Mouse (Mus musculus) ES-E14 (cell line): ENCODE measurements around the gene 4930402H24Rik. TPM values are rescaled to one million over a fixed set of nuclear protein-coding genes. Genes with fewer than 3 reads are reported as not detected.

Experiments used
- DNase-seq: peaks from one replicate; pipeline ENCODE4 v3.0.0-alpha.2; 2013; ENCODE audit warnings: low read depth, low spot score
- H3K27ac ChIP-seq: 2 replicates; pipeline ENCODE4 v1.5.1; 2012; ENCODE audit warnings: low read depth, mild to moderate bottlenecking, low read length, moderate library complexity, mixed read lengths; ENCODE audit not compliant: poor library complexity, insufficient read depth, severe bottlenecking
- H3K36me3 ChIP-seq: 2 replicates; pipeline ENCODE4 v1.6.1; 2012; ENCODE audit warnings: mild to moderate bottlenecking, low read length, moderate library complexity, mixed read lengths; ENCODE audit not compliant: control insufficient read depth, poor library complexity, insufficient read depth, severe bottlenecking
- H3K4me1 ChIP-seq, 2 experiments: fragments of 150-350 bp in 1 of 2; sonication (generic) in 1 of 2; 2 replicates each; pipeline ENCODE4 v1.6.1; 2012; ENCODE audit warnings: low read length in 2 of 2, mild to moderate bottlenecking in 1 of 2, mixed read lengths in 1 of 2; ENCODE audit not compliant: control insufficient read depth in 2 of 2, insufficient read depth in 2 of 2, poor library complexity in 1 of 2
- H3K4me3 ChIP-seq, 2 experiments: fragments of 150-350 bp in 1 of 2; sonication (generic) in 1 of 2; 2 replicates each; pipeline ENCODE4 v1.5.1; 2012; ENCODE audit warnings: low read length in 2 of 2, low read depth in 1 of 2, mild to moderate bottlenecking in 1 of 2, mixed read lengths in 1 of 2; ENCODE audit not compliant: insufficient read depth in 1 of 2, poor library complexity in 1 of 2, severe bottlenecking in 1 of 2
- H3K9ac ChIP-seq: 2 replicates; pipeline ENCODE4 v1.6.1; 2012; ENCODE audit warnings: low read depth, mild to moderate bottlenecking, low read length, mixed read lengths; ENCODE audit not compliant: poor library complexity, insufficient read depth, severe bottlenecking
- H3K9me3 ChIP-seq: fragments of 150-350 bp; sonication (generic); 2 replicates; pipeline ENCODE4 v1.6.1; 2012; ENCODE audit warnings: low read depth, mild to moderate bottlenecking, low read length; ENCODE audit not compliant: control insufficient read depth, insufficient read depth
- CHD2 ChIP-seq: IDR thresholded peaks from 2 replicates; pipeline ENCODE4 v1.6.1; 2014; ENCODE audit warnings: mild to moderate bottlenecking, low read depth, low read length, inconsistent platforms
- HCFC1 ChIP-seq: IDR thresholded peaks from 2 replicates; pipeline ENCODE4 v1.6.1; 2012; ENCODE audit warnings: low read length, inconsistent platforms, borderline replicate concordance; ENCODE audit not compliant: insufficient read depth
- MAFK ChIP-seq: IDR thresholded peaks from 2 replicates; pipeline ENCODE4 v1.6.1; 2014; ENCODE audit warnings: mild to moderate bottlenecking, low read depth, low read length, inconsistent platforms; ENCODE audit not compliant: insufficient read depth
- ZC3H11A ChIP-seq: IDR thresholded peaks from 2 replicates; pipeline ENCODE4 v1.6.1; 2012; ENCODE audit warnings: low read depth, mild to moderate bottlenecking, inconsistent platforms, low read length, borderline replicate concordance
- ZNF384 ChIP-seq: IDR thresholded peaks from 2 replicates; pipeline ENCODE4 v1.6.1; 2012; ENCODE audit warnings: low read depth, low read length, inconsistent platforms
- in situ Hi-C, 2 experiments: fragments of 600-800 bp; cut with MboI; formaldehyde crosslinking; loops; one replicate each; pipeline ENCODE4 v1.15.1; 2025; ENCODE audit warnings: low sequenced_read_pairs in 2 of 2, inconsistent platforms in 1 of 2; ENCODE audit not compliant: unreplicated experiment in 2 of 2
- total RNA-seq: library from RNA; depleted of rRNA; stranded (reverse); fragments of 300-350 nt; gene quantifications from 2 replicates; pipeline ENCODE4 v1.2.3, GENCODE M21; 2012

4930402H24Rik gene
- total RNA-seq, 1 experiment, result 11.9 TPM

DNA sequence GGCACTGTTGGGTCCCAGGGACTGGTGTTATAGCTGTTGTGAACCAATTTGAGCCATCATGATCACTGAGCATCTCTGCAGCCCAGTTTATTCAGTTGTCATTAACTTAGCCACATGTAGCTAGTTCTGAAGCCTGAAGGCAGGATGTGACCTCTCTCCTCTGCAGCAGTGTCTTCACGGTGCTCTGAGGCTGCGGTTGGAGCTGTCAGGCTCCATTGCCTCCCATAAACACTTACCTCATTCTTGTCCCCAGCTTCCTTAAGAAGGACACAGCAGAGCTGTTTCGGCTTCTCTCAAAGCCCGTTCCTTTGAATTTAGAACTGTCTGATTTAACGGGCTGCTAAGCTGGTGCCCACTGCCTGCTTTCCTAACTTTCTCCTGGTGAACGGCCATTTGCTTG is 226.3 kb downstream of the 4930402H24Rik start:
- H3K9ac ChIP-seq, result no peak overlapping the region
- H3K4me3 ChIP-seq, result no peak overlapping the region
- in situ Hi-C loops, result no loop called here
- no peaks in the 10 kb centered on the region for H3K4me1 ChIP-seq
- H3K9me3 ChIP-seq, result no peaks in the 10 kb centered on the region
- no peak overlapping the region for H3K27ac ChIP-seq
- TF ChIP-seq CHD2 (no peak), ZC3H11A (no peak), ZNF384 (no peak), HCFC1 (no peak), MAFK (no peak)
- DNase-seq, result no peak
- peaks cover 61% of the 10 kb centered on the region for H3K36me3 ChIP-seq

GRCm38 (mm10) chr2:130679154-130679553 is 227.1 kb downstream of the 4930402H24Rik start:
- no peak for DNase-seq
- Histone ChIP-seq H3K27ac (no peak overlapping the region), H3K36me3 (peaks cover 58% of the 10 kb centered on the region), H3K4me1 (no peaks in the 10 kb centered on the region), H3K9me3 (no peaks in the 10 kb centered on the region), H3K4me3 (no peak overlapping the region), H3K9ac (no peak overlapping the region)
- TF ChIP-seq CHD2 (no peak), HCFC1 (no peak), MAFK (no peak), ZNF384 (no peak), ZC3H11A (no peak)
- in situ Hi-C loops, result no loop called here

GRCm38 (mm10) chr2:130677211-130677610 is 229.0 kb downstream of the 4930402H24Rik start:
- Histone ChIP-seq H3K9ac (no peak overlapping the region), H3K27ac (no peak overlapping the region), H3K4me3 (no peak overlapping the region), H3K4me1 (no peaks in the 10 kb centered on the region), H3K9me3 (no peaks in the 10 kb centered on the region), H3K36me3 (peaks cover 64% of the 10 kb centered on the region)
- no peak for DNase-seq
- in situ Hi-C loops, result no loop called here
- TF ChIP-seq ZNF384 (no peak), HCFC1 (no peak), CHD2 (no peak), ZC3H11A (no peak), MAFK (no peak)

DNA sequence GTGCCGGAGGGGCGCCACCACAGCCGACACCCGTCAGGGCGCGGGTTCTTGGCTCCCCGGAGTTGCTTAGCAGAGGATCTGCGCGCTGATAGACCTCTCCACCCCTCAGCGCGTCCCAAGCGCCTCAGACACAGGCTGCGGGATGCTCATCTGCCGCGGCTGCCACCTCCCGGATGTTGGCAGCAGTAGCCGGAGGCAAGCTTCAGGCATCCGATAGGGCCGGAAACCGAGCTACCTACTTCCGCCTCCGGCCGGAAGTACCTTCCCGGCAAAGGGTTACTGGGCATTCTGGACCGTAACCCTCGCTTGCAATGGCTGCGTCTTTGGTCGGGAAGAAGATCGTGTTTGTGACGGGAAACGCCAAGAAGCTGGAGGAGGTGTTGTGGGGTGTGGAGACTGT is 238.6 kb downstream of the 4930402H24Rik start, which contains the start of gene Itpa:
Itpa (plus strand) TSS at position 52 of the 400 bp plus-strand sequence.
- peak within 1 kb of the TSS; percentile 83 to 90 for H3K4me3 ChIP-seq
- no peaks in the 10 kb centered on the region for H3K9me3 ChIP-seq
- in situ Hi-C loops, result no loop called here
- H3K27ac ChIP-seq, result peak within 1 kb of the TSS; percentile 54
- H3K9ac ChIP-seq, result peak within 1 kb of the TSS; percentile 87
- peak; percentile 87 for DNase-seq
- H3K4me1 ChIP-seq, result peaks cover 0 to 6% of the 10 kb centered on the region in 2 experiments; a peak in 2 of 4 replicates
- TF ChIP-seq HCFC1 (0 out of 2 replicates have a peak, but pooled peaks have one; percentile 59), MAFK (no peak)
- H3K36me3 ChIP-seq, result peaks cover 13% of the 10 kb centered on the region

- peak within 1 kb of the TSS; percentile 98 for H3K9ac ChIP-seq
- in situ Hi-C loops, result no loop called here
- H3K36me3 ChIP-seq, result peaks cover 7% of the 10 kb centered on the region
- TF ChIP-seq HCFC1 (peak; percentile 55; the same call in 1 of the 2 replicates), ZC3H11A (no peak)
- peak; percentile 93 for DNase-seq
- peak within 1 kb of the TSS; percentile 91 for H3K27ac ChIP-seq
- H3K4me3 ChIP-seq, result peak within 1 kb of the TSS; percentile 86 to 89
- no peaks in the 10 kb centered on the region for H3K9me3 ChIP-seq
- peaks cover 0 to 3% of the 10 kb centered on the region in 2 experiments; a peak in 2 of 4 replicates for H3K4me1 ChIP-seq
These were observed 242.0 kb downstream of the 4930402H24Rik start, which contains the start of gene Ddrgk1 for GRCm38 (mm10) chr2:130664102-130664701. Gene Ddrgk1 (minus strand): TSS chr2:130664659.
